Mouse (Mus musculus) intestine, embryonic 15.5 days (tissue): ENCODE measurements around the gene Tuba1c. TPM values are rescaled to one million over a fixed set of nuclear protein-coding genes. Genes with fewer than 3 reads are reported as not detected.
"Not testable (repeated sequence)": the region's sequence is repeated elsewhere in the genome, so short reads cannot be mapped to it uniquely, and the experiment has no call there.

Source experiments
- ATAC-seq: fragments of 200-750 bp; cut with Nextera tagmentation; 2 replicates; pipeline ENCODE4 v1.8.0; 2017; ENCODE audit warnings: moderate TSS enrichment, moderate library complexity
- H3K27ac ChIP-seq: fragments of 300-500 bp; sonication (generic); 2 replicates; pipeline ENCODE4 v1.5.1; 2015; ENCODE audit warnings: mild to moderate bottlenecking, inconsistent platforms
- H3K27me3 ChIP-seq: fragments of 300-500 bp; sonication (generic); replicated peaks from 2 replicates; pipeline ENCODE4 v1.6.1; 2015; ENCODE audit warnings: inconsistent platforms
- H3K36me3 ChIP-seq: fragments of 300-500 bp; sonication (generic); 2 replicates; pipeline ENCODE4 v1.6.1; 2015; ENCODE audit warnings: inconsistent platforms
- H3K4me1 ChIP-seq: fragments of 300-500 bp; sonication (generic); replicated peaks from 2 replicates; pipeline ENCODE4 v1.6.1; 2015; ENCODE audit warnings: inconsistent platforms
- H3K4me2 ChIP-seq: fragments of 300-500 bp; sonication (generic); replicated peaks from 2 replicates; pipeline ENCODE4 v1.6.1; 2015; ENCODE audit warnings: mild to moderate bottlenecking, inconsistent platforms
- H3K4me3 ChIP-seq: fragments of 300-500 bp; sonication (generic); replicated peaks from 2 replicates; pipeline ENCODE4 v1.5.1; 2015; ENCODE audit warnings: inconsistent platforms
- H3K9ac ChIP-seq: fragments of 300-500 bp; sonication (generic); 2 replicates; pipeline ENCODE4 v1.6.1; 2015; ENCODE audit warnings: inconsistent platforms
- H3K9me3 ChIP-seq: fragments of 300-500 bp; sonication (generic); 2 replicates; pipeline ENCODE4 v1.6.1; 2016; ENCODE audit warnings: inconsistent platforms
- WGBS: fragments of 180-500 bp; shearing (Covaris S2); methylation state at CpG from one replicate; pipeline ENCODE4 v1.1.7; 2015; 5-methylcytosine and 5-hydroxymethylcytosine counted together
- polyA plus RNA-seq: library from polyadenylated mRNA; unstranded; fragments of >200 nt; fragmentation: Nextera tagmentation; extraction: Ambion mirVana; gene quantifications from 2 replicates; pipeline ENCODE4 v1.2.1, GENCODE M21; 2015

Tuba1c gene
- polyA plus RNA-seq, 1 experiment from 2014 or later = 253 TPM

- WGBS = 9% methylated on average over 9 of the region's 9 CpGs
- peak; percentile 23; the same call in 1 of the 2 replicates for ATAC-seq
- Histone ChIP-seq H3K4me2 (0 out of 2 replicates have a peak overlapping the region, but pooled peaks have one; percentile 9), H3K4me1 (peaks cover 28% of the 10 kb centered on the region), H3K4me3 (no peak overlapping the region), H3K27ac (no peak overlapping the region), H3K9me3 (no peaks in the 10 kb centered on the region), H3K27me3 (peaks cover 59% of the 10 kb centered on the region), H3K9ac (no peak overlapping the region), H3K36me3 (no peaks in the 10 kb centered on the region)
Measured at GRCm38 (mm10) chr15:99053373-99053772, 23.7 kb downstream of the Tuba1c start.

DNA sequence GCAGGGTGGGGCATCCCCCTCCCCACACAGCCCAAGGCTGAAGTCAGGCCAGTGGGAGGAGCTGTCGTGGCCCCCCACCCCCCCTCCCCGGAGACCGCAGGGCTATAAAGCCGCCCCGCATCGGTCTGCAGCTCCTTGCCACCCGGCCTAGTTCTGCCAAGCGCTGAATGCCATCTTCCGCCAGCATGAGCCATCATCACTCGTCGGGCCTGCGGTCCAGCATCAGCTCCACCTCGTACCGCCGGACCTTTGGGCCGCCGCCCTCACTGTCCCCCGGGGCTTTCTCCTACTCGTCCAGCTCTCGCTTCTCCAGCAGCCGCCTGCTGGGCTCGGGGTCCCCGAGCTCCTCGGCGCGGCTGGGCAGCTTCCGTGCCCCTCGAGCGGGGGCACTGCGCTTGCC lies 25.3 kb downstream of the Tuba1c start, which contains the start of gene Prph:
TSS of gene Prph (plus strand) at position 135 of the 400 bp plus-strand sequence.
- Histone ChIP-seq H3K4me1 (peaks cover 28% of the 10 kb centered on the region), H3K4me2 (peak within 1 kb of the TSS; percentile 87), H3K27me3 (peaks cover 69% of the 10 kb centered on the region), H3K9me3 (no peaks in the 10 kb centered on the region), H3K9ac (peak within 1 kb of the TSS; percentile 32), H3K4me3 (peak within 1 kb of the TSS; percentile 39), H3K36me3 (no peaks in the 10 kb centered on the region), H3K27ac (no peak within 1 kb of the TSS)
- 3% methylated on average over 30 of the region's 30 CpGs for WGBS
- peak; percentile 15; the same call in 1 of the 2 replicates for ATAC-seq

DNA sequence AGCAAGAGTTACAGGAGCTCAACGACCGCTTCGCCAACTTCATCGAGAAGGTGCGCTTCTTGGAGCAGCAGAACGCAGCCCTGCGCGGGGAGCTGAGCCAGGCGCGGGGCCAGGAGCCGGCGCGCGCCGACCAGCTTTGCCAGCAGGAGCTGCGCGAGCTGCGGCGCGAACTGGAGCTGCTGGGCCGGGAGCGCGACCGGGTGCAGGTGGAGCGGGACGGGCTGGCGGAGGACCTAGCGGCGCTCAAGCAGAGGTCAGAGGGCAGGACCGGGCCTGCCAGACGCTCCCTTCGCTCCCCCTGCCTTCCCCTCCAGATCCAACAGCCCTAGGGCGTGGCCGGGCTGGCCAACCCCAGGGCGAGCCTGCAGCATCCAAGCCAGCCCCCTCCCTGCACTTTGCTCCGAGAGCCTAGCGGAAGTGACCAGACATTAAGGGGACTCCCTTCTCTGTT lies 25.8 kb downstream of the Tuba1c start:
- peaks cover 28% of the 10 kb centered on the region for H3K4me1 ChIP-seq
- H3K4me2 ChIP-seq = peak overlapping the region; percentile 87
- H3K9ac ChIP-seq = peak overlapping the region; percentile 32
- no peaks in the 10 kb centered on the region for H3K9me3 ChIP-seq
- no peak overlapping the region for H3K27ac ChIP-seq
- peak overlapping the region; percentile 39 for H3K4me3 ChIP-seq
- under 1% methylated on average over 37 of the region's 37 CpGs for WGBS
- peak; percentile 45 for ATAC-seq
- peaks cover 69% of the 10 kb centered on the region for H3K27me3 ChIP-seq
- H3K36me3 ChIP-seq = no peaks in the 10 kb centered on the region

GRCm38 (mm10) chr15:99056332-99056731 lies 26.6 kb downstream of the Tuba1c start:
- no peaks in the 10 kb centered on the region for H3K9me3 ChIP-seq
- peaks cover 28% of the 10 kb centered on the region for H3K4me1 ChIP-seq
- no peak for ATAC-seq
- 7% methylated on average over 14 of the region's 14 CpGs for WGBS
- peak overlapping the region; percentile 87 for H3K4me2 ChIP-seq
- H3K4me3 ChIP-seq = peak overlapping the region; percentile 39; the same call in 1 of the 2 replicates
- no peaks in the 10 kb centered on the region for H3K36me3 ChIP-seq
- peaks cover 69% of the 10 kb centered on the region for H3K27me3 ChIP-seq
- no peak overlapping the region for H3K27ac ChIP-seq
- H3K9ac ChIP-seq = no peak overlapping the region

DNA sequence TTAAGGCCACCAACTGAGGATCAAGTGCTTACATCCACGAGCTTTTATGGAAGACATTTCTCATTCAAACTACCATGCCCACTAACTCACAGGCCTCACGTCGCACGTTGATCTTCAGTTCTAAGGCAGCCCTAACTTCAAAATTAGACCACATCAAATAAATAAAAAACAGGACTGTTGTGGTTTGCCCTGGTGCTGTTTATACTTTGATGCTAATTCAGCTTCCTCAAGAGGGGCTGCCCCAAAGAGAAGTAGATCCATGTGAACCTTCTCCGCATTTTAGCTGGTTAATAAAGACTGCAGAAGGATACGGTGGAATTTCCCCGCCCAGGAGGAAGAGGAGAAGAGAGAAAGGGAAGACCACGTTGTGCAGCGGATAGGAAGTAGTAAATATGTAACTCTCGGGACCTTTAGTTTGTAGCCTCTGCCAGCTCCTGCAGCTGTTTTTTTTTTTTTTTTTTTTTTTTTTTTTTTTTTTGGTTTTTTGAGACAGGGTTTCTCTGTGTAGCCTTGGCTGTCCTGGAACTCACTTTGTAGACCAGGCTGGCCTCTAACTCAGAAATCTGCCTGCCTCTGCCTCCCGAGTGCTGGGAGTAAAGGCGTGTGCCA lies 36.0 kb downstream of the Tuba1c start:
- Histone ChIP-seq H3K9me3 (no peaks in the 10 kb centered on the region), H3K27me3 (no peaks in the 10 kb centered on the region), H3K4me3 (no peak overlapping the region), H3K9ac (no peak overlapping the region), H3K4me2 (no peak overlapping the region), H3K27ac (no peak overlapping the region), H3K36me3 (no peaks in the 10 kb centered on the region), H3K4me1 (no peaks in the 10 kb centered on the region)
- WGBS = 71% methylated on average over 12 of the region's 12 CpGs
- no peak for ATAC-seq

DNA sequence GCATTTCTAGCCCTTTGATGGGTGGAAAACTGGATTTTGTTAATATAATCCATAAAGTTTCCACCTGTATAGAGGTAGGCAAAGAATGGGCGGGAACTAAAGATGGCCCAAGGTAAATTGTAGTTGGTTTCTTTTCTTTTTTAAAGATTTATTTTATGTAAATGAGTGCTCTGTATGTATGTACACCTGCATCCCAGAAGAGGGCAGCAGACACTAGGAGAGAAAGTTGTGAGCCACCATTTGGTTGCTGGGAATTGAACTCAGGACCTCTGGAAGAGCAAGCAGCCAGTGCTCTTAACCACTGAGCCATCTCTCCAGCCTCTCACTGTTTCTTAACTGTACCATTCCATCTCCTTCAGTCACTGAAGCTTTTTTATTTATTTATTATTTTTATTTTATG lies 42.3 kb downstream of the Tuba1c start:
- 0 out of 2 replicates have a peak, but pooled peaks cover 2% of the 10 kb centered on the region for H3K36me3 ChIP-seq
- H3K4me2 ChIP-seq = no peak overlapping the region
- peaks cover 19% of the 10 kb centered on the region for H3K4me1 ChIP-seq
- H3K27ac ChIP-seq = no peak overlapping the region
- WGBS = 89% methylated on average over 1 of the region's 1 CpGs
- no peak overlapping the region for H3K9ac ChIP-seq
- no peaks in the 10 kb centered on the region for H3K27me3 ChIP-seq
- no peaks in the 10 kb centered on the region for H3K9me3 ChIP-seq
- ATAC-seq = no peak
- no peak overlapping the region for H3K4me3 ChIP-seq

GRCm38 (mm10) chr15:99074019-99074599 lies 44.4 kb downstream of the Tuba1c start, which contains the start of gene Troap:
Gene Troap, plus strand, starts transcription at chr15:99074575.
- Histone ChIP-seq H3K4me3 (peak within 1 kb of the TSS; percentile 68), H3K27ac (peak within 1 kb of the TSS; percentile 93), H3K4me2 (peak within 1 kb of the TSS; percentile 90), H3K9ac (peak within 1 kb of the TSS; percentile 74), H3K9me3 (no peaks in the 10 kb centered on the region), H3K36me3 (peaks cover 10% of the 10 kb centered on the region; the same call in 1 of the 2 replicates), H3K4me1 (peaks cover 25% of the 10 kb centered on the region), H3K27me3 (no peaks in the 10 kb centered on the region)
- 15% methylated on average over 9 of the region's 9 CpGs for WGBS
- ATAC-seq = peak; percentile 46

- Histone ChIP-seq H3K4me3 (peak overlapping the region; percentile 68), H3K9me3 (no peaks in the 10 kb centered on the region), H3K9ac (peak overlapping the region; percentile 74), H3K27ac (peak overlapping the region; percentile 93), H3K27me3 (no peaks in the 10 kb centered on the region), H3K4me2 (peak overlapping the region; percentile 90), H3K4me1 (peaks cover 25% of the 10 kb centered on the region), H3K36me3 (peaks cover 10% of the 10 kb centered on the region; the same call in 1 of the 2 replicates)
- peak; percentile 98 for ATAC-seq
- WGBS = under 1% methylated on average over 44 of the region's 44 CpGs
Measured at GRCm38 (mm10) chr15:99074600-99075333, 45.1 kb downstream of the Tuba1c start.

GRCm38 (mm10) chr15:99076011-99076410 lies 46.3 kb downstream of the Tuba1c start:
- H3K36me3 ChIP-seq = peaks cover 15% of the 10 kb centered on the region; the same call in 1 of the 2 replicates
- peak overlapping the region; percentile 90 for H3K4me2 ChIP-seq
- 90% methylated on average over 3 of the region's 3 CpGs for WGBS
- H3K9ac ChIP-seq, H3K9me3 ChIP-seq, H3K27ac ChIP-seq, ATAC-seq, H3K27me3 ChIP-seq: not testable (repeated sequence)
- H3K4me1 ChIP-seq = peaks cover 25% of the 10 kb centered on the region
- peak overlapping the region; percentile 68; the same call in 1 of the 2 replicates for H3K4me3 ChIP-seq

GRCm38 (mm10) chr15:99078181-99078910 lies 48.7 kb downstream of the Tuba1c start:
- no peak overlapping the region for H3K27ac ChIP-seq
- no peak overlapping the region for H3K4me3 ChIP-seq
- peaks cover 32% of the 10 kb centered on the region for H3K36me3 ChIP-seq
- H3K9ac ChIP-seq = no peak overlapping the region
- H3K27me3 ChIP-seq = 0 out of 2 replicates have a peak, but pooled peaks cover under 1% of the 10 kb centered on the region
- no peak overlapping the region for H3K4me2 ChIP-seq
- H3K4me1 ChIP-seq = peaks cover 28% of the 10 kb centered on the region
- 74% methylated on average over 15 of the region's 15 CpGs for whole genome bisulfite sequencing
- ATAC-seq = no peak
- no peaks in the 10 kb centered on the region for H3K9me3 ChIP-seq

- no peak for ATAC-seq
- Histone ChIP-seq H3K36me3 (peaks cover 32% of the 10 kb centered on the region), H3K4me1 (peaks cover 35% of the 10 kb centered on the region)
Measured at GRCm38 (mm10) chr15:99079804-99080203, 50.1 kb downstream of the Tuba1c start.

More at GRCm38 (mm10) chr15:99079804-99080203, 50.1 kb downstream of the Tuba1c start:
- no peak overlapping the region for H3K4me2 ChIP-seq
- H3K9ac ChIP-seq = no peak overlapping the region
- 80% methylated on average over 3 of the region's 3 CpGs for WGBS
- H3K27ac ChIP-seq = no peak overlapping the region
- no peaks in the 10 kb centered on the region for H3K9me3 ChIP-seq
- H3K27me3 ChIP-seq = peaks cover 3% of the 10 kb centered on the region; the same call in 1 of the 2 replicates
- no peak overlapping the region for H3K4me3 ChIP-seq
